Mouse (Mus musculus) midbrain, embryonic 10.5 days (tissue): Measurements from ENCODE around the gene Ctrb1. TPM values are rescaled to one million over a fixed set of nuclear protein-coding genes. Genes with fewer than 3 reads are reported as not detected.

Source experiments
- DNase-seq: peaks from one replicate; pipeline ENCODE4 v3.0.0-alpha.2; 2017; ENCODE audit warnings: low spot score
- H3K27ac ChIP-seq: fragments of 300-500 bp; sonication (generic); replicated peaks from 2 replicates; pipeline ENCODE4 v1.5.1; 2016; ENCODE audit warnings: mild to moderate bottlenecking
- H3K27me3 ChIP-seq: fragments of 300-500 bp; sonication (generic); 2 replicates; pipeline ENCODE4 v1.6.1; 2016; ENCODE audit warnings: low read depth, mild to moderate bottlenecking; ENCODE audit not compliant: poor library complexity, severe bottlenecking
- H3K36me3 ChIP-seq: fragments of 300-500 bp; sonication (generic); 2 replicates; pipeline ENCODE4 v1.6.1; 2016; ENCODE audit warnings: mild to moderate bottlenecking, moderate library complexity
- H3K4me1 ChIP-seq: fragments of 300-500 bp; sonication (generic); 2 replicates; pipeline ENCODE4 v1.6.1; 2016
- H3K4me3 ChIP-seq: fragments of 300-500 bp; sonication (generic); 2 replicates; pipeline ENCODE4 v1.5.1; 2016; ENCODE audit warnings: mild to moderate bottlenecking, moderate library complexity
- H3K9me3 ChIP-seq: fragments of 300-500 bp; sonication (generic); replicated peaks from 2 replicates; pipeline ENCODE4 v1.6.1; 2016; ENCODE audit warnings: mild to moderate bottlenecking
- WGBS: fragments of 180-500 bp; shearing (Covaris S2); methylation state at CpG from one replicate; pipeline ENCODE4 v1.1.7; 2016; 5-methylcytosine and 5-hydroxymethylcytosine counted together
- polyA plus RNA-seq: library from polyadenylated mRNA; unstranded; fragments of >200 nt; fragmentation: Nextera tagmentation; extraction: Ambion mirVana; gene quantifications from 2 replicates; pipeline ENCODE4 v1.2.1, GENCODE M21; 2016

Gene Ctrb1
- polyA plus RNA-seq, 1 experiment from 2014 or later: not detected

DNA sequence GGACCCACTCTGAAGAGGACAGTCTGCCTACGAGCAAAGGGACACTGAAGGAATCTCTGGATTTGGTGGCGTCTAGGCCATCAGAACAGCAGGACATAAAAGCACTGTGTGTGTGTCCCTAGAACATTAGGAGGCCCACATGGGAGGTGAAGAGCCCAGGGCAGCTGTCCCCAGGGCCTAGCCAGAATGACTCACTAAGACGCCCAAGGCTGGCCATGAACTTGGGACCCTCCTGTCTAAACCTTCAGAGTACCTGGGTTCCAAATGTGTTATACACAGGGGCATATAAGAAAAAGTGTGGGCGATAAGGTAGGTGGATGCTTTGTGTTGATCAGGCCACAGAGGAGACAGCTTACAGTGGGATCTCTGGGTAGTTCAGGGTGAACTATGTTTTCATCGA lies 9.9 kb upstream of the Ctrb1 start:
- no peaks in the 10 kb centered on the region for H3K36me3 ChIP-seq
- H3K27ac ChIP-seq: no peak overlapping the region
- no peaks in the 10 kb centered on the region for H3K4me1 ChIP-seq
- no peak for DNase-seq
- no peaks in the 10 kb centered on the region for H3K27me3 ChIP-seq
- no peaks in the 10 kb centered on the region; the same call in 1 of the 2 replicates for H3K9me3 ChIP-seq
- H3K4me3 ChIP-seq: no peak overlapping the region
- 89% methylated on average over 5 of the region's 5 CpGs for WGBS

DNA sequence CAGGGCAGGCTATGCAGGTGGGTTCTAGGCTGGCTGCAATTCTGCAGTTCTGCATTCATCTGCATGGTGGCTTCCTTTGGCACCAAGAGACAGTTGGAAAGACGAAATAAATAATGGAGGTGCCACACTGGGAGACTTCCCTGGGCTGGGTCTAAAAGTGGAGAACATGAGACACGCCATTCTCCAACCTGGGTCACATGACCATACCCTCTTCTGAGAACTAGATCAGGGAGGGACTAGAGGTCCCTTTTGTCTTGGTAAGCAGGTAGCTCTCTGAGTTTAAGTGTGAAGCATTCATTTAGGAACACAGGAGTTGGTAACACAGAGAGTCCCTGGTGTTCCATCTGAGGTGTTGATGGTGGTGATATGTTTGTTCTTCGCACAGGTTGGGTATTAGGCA lies 9.4 kb upstream of the Ctrb1 start:
- Histone ChIP-seq H3K27ac (no peak overlapping the region), H3K4me3 (no peak overlapping the region), H3K4me1 (no peaks in the 10 kb centered on the region), H3K36me3 (no peaks in the 10 kb centered on the region), H3K27me3 (no peaks in the 10 kb centered on the region), H3K9me3 (no peaks in the 10 kb centered on the region; the same call in 1 of the 2 replicates)
- DNase-seq: no peak
- 84% methylated on average over 3 of the region's 3 CpGs for WGBS

DNA sequence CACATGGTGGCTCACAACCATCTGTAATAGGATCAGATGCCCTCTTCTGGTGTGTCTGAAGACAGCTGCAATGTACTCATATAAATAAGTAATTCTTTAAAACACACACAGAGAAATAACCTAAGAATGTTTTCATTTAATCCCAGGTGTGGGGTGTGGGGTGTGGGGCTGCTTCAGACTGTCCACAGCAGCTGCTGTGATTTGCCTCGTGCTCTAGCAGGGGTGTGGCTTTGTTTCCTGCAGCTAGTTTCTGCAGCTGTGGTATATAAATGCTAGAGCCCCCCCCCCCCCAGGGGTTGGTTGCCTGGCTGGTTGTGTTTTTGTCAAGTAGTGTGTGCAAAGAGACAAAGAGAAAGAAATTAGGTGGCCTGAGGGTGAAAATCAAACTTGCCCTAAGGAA lies 8.2 kb upstream of the Ctrb1 start:
- no peaks in the 10 kb centered on the region for H3K27me3 ChIP-seq
- DNase-seq: no peak
- no peaks in the 10 kb centered on the region for H3K4me1 ChIP-seq
- H3K9me3 ChIP-seq: no peaks in the 10 kb centered on the region; the same call in 1 of the 2 replicates
- H3K36me3 ChIP-seq: no peaks in the 10 kb centered on the region
- 50% methylated on average over 1 of the region's 1 CpGs for WGBS
- H3K27ac ChIP-seq: no peak overlapping the region
- H3K4me3 ChIP-seq: no peak overlapping the region

DNA sequence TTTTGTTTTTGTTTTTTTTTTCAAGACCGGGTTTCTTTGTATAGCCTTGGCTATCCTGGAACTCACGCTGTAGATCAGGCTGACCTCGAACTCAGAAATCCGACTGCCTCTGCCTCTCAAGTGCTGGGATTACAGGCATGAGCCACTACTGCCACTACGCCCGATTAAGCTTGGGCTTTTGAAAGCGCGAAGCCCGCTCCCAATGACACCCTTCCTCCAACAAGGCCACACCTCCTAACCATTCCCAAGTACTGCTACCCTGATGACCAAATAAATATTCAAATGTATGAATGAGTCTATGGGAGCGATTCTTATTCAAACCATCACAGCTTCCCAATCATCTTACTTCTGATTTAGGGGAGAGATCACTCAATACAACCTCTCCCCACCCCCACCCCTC lies 6.8 kb upstream of the Ctrb1 start:
- DNase-seq: no peak
- Histone ChIP-seq H3K4me1 (peaks cover 6% of the 10 kb centered on the region; the same call in 1 of the 2 replicates), H3K4me3 (no peak overlapping the region), H3K27ac (no peak overlapping the region), H3K27me3 (no peaks in the 10 kb centered on the region), H3K36me3 (no peaks in the 10 kb centered on the region), H3K9me3 (no peaks in the 10 kb centered on the region; the same call in 1 of the 2 replicates)
- 85% methylated on average over 10 of the region's 10 CpGs for WGBS

DNA sequence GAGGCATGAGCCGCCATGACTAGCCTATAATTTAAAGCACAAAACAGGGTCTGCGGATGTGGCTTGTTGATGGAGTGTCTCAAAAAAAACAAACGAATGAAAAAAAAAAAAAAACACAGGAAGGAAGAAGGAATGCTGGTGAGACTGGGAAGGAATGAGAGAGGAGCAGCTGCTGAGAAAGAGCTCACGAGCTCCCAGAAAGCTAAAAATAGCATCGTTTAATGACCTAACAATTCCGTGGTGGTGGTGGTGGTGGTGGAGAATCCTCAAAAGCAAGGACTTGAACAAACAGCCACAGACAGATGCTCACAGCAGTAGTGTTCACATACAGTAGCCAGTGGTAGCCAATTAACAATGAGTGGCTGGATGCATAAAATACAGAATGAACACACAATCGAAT lies 4.6 kb upstream of the Ctrb1 start:
- Histone ChIP-seq H3K27ac (no peak overlapping the region), H3K4me1 (peaks cover 6% of the 10 kb centered on the region; the same call in 1 of the 2 replicates), H3K4me3 (no peak overlapping the region), H3K9me3 (no peaks in the 10 kb centered on the region; the same call in 1 of the 2 replicates), H3K36me3 (no peaks in the 10 kb centered on the region), H3K27me3 (no peaks in the 10 kb centered on the region)
- no peak for DNase-seq
- 77% methylated on average over 7 of the region's 7 CpGs for WGBS

DNA sequence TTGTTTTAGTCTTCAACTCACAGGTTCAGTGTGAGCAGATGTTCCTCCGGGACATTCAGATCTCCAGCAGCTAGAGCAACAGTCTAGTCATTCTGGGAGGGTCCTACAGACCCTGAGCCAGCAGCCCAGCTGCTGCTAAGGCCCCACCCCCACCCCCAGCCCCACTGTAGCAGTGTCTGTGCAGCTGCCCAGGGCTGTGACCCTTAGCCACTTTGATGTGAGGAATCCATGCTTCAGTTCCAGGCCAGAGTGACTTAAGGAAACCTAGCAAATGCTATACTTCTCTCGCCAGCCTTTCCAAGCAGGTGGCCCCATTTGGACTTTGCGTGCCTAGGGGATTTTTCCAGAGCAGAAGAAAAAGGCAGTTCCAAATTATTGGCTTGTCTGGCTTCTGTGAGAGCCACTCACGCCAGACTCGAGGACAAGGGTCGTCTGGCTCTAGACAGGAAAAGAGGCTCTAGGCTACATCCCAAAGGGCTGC lies 2.5 kb upstream of the Ctrb1 start:
- WGBS: 74% methylated on average over 6 of the region's 6 CpGs
- H3K4me1 ChIP-seq: peaks cover 6% of the 10 kb centered on the region; the same call in 1 of the 2 replicates
- DNase-seq: no peak

DNA sequence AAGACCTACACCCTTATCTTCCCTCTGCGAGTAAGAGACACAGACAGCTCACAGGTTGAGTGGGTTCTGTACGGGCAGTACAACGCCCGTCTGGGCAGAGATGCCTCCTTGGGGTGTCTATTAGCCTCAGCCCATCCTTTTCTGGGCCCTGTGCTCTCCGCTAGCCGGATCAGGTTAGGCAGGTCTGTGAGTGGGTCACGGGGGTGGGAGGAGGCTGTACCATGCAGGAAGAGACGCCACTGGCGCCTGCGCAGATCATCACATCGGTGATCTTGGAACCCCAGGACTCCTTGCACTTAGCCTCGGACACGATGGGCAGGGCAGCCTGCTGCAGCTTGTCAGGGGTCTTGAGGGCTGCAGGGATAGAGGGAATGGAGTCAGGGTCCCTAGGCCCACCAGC lies 3.9 kb downstream of the Ctrb1 start:
- H3K9me3 ChIP-seq: no peaks in the 10 kb centered on the region
- H3K27ac ChIP-seq: no peak overlapping the region
- H3K4me3 ChIP-seq: no peak overlapping the region
- no peaks in the 10 kb centered on the region for H3K4me1 ChIP-seq
- H3K36me3 ChIP-seq: no peaks in the 10 kb centered on the region
- no peak for DNase-seq
- WGBS: 90% methylated on average over 13 of the region's 13 CpGs
- H3K27me3 ChIP-seq: no peaks in the 10 kb centered on the region

More for the DNA sequence above, 2.5 kb upstream of the Ctrb1 start:
- no peaks in the 10 kb centered on the region for H3K36me3 ChIP-seq
- H3K9me3 ChIP-seq: no peaks in the 10 kb centered on the region; the same call in 1 of the 2 replicates
- H3K4me3 ChIP-seq: no peak overlapping the region
- no peaks in the 10 kb centered on the region for H3K27me3 ChIP-seq
- H3K27ac ChIP-seq: 0 out of 2 replicates have a peak overlapping the region, but pooled peaks have one; percentile 17

DNA sequence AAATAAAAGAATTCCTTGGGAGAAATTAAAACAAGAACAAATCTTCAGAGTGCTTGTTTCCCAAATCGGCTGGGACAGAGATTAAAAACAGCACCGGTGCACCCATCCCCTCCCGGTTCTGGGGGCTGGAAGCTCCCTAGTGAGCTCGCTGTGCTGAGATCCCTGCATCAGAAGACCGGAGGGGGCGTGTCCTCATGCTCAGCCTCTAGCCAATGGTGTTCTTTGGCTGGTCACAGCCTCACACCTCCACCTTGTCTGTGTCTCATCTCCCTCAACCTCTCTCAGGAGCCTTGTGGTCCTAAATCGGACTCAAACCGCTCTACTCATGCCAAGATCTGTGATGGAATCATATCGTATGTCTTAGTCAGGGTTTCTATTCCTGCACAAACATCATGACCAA lies 8.3 kb downstream of the Ctrb1 start:
- H3K36me3 ChIP-seq: no peaks in the 10 kb centered on the region
- no peak overlapping the region for H3K27ac ChIP-seq
- H3K4me3 ChIP-seq: no peak overlapping the region
- DNase-seq: no peak
- H3K9me3 ChIP-seq: no peaks in the 10 kb centered on the region
- 38% methylated on average over 9 of the region's 9 CpGs for WGBS
- H3K4me1 ChIP-seq: peaks cover 3% of the 10 kb centered on the region; the same call in 1 of the 2 replicates
- H3K27me3 ChIP-seq: no peaks in the 10 kb centered on the region

DNA sequence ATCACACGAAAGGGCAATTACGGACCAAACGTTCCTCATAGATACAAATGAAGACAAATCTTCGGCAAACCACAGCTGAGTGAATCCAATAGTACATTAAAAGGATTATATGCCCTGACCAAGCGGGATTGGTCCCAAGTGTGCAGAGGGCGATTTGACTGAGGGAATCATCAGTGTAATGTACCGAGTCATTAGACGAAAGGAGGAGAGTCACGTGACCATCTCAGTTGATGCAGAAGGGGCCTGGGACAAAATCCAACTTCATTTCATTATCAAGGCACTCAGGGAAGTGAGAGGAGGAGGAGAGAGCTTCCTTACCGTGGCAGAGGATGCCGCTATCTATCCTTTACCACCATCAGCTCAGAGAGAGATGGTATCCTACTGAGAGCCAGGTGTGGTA lies 9.7 kb downstream of the Ctrb1 start:
- 80% methylated on average over 11 of the region's 11 CpGs for WGBS
- Histone ChIP-seq H3K27me3 (no peaks in the 10 kb centered on the region), H3K36me3 (no peaks in the 10 kb centered on the region), H3K4me3 (no peak overlapping the region), H3K9me3 (peaks cover 8% of the 10 kb centered on the region; the same call in 1 of the 2 replicates), H3K27ac (no peak overlapping the region), H3K4me1 (peaks cover 3% of the 10 kb centered on the region; the same call in 1 of the 2 replicates)
- DNase-seq: no peak

DNA sequence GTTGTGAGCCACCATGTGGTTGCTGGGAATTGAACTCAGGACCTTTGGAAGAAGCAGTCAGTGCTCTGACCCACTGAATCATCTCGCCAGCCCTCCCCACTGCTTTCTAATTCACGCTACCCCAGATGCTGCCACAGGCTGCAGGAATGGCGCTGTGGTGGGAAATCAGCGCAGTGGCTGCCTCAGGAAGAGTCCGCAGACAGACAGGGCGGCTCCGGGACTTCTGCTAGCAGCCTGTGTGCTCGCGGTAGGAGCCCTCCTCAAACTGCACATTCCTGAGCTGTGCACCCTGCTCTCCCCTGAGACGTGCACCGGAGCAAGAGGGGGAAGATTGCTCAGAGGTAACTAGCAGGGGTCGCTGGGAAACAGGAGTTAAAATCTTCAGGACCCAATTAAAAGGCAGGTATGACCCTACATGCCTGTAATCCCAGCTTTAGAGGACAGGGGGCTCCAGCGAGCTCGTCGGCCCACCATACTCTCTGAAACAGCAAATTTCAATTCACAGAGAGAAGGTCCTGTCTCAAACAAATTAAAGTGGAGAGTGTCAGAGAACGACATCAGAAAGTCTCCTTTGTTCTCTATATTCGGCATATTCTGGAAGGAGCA lies 10.3 kb downstream of the Ctrb1 start:
- Histone ChIP-seq H3K27ac (no peak overlapping the region; the same call in 1 of the 2 replicates), H3K9me3 (peaks cover 10% of the 10 kb centered on the region; the same call in 1 of the 2 replicates), H3K4me3 (no peak overlapping the region), H3K27me3 (no peaks in the 10 kb centered on the region), H3K4me1 (peaks cover 3% of the 10 kb centered on the region; the same call in 1 of the 2 replicates), H3K36me3 (no peaks in the 10 kb centered on the region)
- 42% methylated on average over 17 of the region's 17 CpGs for WGBS
- DNase-seq: peak; percentile 25

DNA sequence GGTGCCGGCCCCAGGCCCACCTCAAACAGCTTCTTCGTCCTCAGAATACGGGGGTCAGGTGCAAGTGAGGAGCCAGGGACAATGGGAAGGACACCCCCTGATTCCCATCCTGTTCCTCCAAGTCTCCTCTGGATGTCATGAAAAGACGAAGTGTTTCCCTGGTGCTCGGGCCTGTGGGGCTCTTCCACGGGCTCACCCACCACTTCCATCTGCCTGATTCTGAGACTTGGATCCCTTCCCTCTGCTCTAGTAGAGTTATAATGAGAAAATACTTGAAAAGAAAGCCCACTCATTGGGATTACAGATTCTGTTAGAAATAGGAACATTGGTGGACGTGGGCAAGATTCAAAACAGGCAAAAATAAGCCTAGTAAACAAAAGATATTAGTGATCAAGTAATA lies 12.0 kb downstream of the Ctrb1 start:
- WGBS: 89% methylated on average over 7 of the region's 7 CpGs
- H3K9me3 ChIP-seq: peaks cover 10% of the 10 kb centered on the region; the same call in 1 of the 2 replicates

DNA sequence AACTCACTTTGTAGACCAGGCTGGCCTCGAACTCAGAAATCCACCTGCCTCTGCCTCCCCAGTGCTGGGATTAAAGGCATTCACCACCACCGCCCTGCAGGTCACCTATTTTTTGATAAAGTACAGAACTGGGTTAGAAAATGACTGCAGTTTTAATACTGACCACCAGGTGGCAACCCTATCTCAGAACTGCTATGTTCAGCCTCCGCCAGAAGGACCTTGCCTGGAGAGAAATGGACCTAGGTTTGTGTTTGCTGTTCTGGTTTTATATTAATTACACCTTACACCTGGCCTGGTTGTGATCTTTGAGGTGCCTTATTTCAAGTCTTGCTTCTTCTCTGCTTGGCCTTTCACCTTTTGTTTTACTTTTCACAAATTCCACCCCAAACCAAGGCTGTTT lies 12.7 kb downstream of the Ctrb1 start:
- WGBS: 45% methylated on average over 3 of the region's 3 CpGs
- peaks cover 10% of the 10 kb centered on the region; the same call in 1 of the 2 replicates for H3K9me3 ChIP-seq
- H3K27me3 ChIP-seq: no peaks in the 10 kb centered on the region
- H3K4me3 ChIP-seq: no peak overlapping the region
- no peaks in the 10 kb centered on the region for H3K36me3 ChIP-seq
- peak; percentile 32 for DNase-seq
- H3K27ac ChIP-seq: no peak overlapping the region
- peaks cover 3% of the 10 kb centered on the region; the same call in 1 of the 2 replicates for H3K4me1 ChIP-seq

More for the DNA sequence above, 12.0 kb downstream of the Ctrb1 start:
- Histone ChIP-seq H3K27me3 (no peaks in the 10 kb centered on the region), H3K27ac (no peak overlapping the region), H3K36me3 (no peaks in the 10 kb centered on the region), H3K4me3 (no peak overlapping the region), H3K4me1 (peaks cover 3% of the 10 kb centered on the region; the same call in 1 of the 2 replicates)
- DNase-seq: no peak

DNA sequence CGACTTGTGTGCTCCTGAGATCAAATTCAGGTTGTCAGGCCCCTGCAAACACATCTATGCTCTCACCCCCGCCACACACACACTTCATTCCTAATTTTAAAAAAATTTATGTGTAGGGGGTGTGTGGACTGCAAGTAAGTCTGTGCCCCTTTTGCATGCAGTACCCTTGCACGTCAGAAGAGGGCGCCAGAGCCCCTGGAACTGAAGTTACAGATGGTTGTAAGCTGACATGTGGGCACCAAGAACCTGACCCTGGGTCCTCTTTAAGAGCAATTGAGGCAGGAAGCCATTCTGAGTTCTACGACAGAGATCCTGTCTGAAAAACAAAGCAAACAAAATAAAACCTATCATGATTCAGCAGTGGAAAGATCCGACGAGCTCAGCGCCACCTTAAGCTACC lies 14.6 kb downstream of the Ctrb1 start:
- Histone ChIP-seq H3K27me3 (no peaks in the 10 kb centered on the region), H3K9me3 (peaks cover 10% of the 10 kb centered on the region; the same call in 1 of the 2 replicates), H3K4me3 (no peak overlapping the region), H3K27ac (no peak overlapping the region), H3K4me1 (peaks cover 3% of the 10 kb centered on the region; the same call in 1 of the 2 replicates), H3K36me3 (peaks cover 11% of the 10 kb centered on the region)
- WGBS: 76% methylated on average over 8 of the region's 8 CpGs
- no peak for DNase-seq
